Mouse (Mus musculus) lung, postnatal 25 days (tissue): ENCODE measurements around the gene Mxi1.

ENCODE experiments used
- DNase-seq: peaks from one replicate; pipeline ENCODE4 v3.0.0; 2022; ENCODE audit warnings: low spot score

Mxi1 gene

DNA sequence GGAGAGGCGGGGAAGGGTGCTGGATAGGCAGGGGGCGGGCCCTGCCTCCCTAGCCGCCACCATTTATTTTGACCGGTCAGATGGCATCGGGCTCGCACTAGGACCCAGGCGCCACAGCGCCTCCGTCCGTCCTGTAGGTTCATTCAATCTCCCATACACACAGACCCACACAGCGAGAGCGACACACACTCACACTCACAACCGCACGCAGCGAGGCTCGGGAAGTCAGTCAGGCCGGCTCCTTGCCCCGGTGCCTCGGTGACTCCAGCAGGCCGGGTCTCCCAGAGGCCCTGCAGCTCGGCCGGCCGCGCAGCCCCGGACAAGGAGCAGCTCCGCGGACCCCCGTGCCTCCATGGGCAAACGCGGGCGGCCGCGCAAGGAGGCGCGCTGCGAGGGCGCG lies at the start of gene Mxi1:
Gene Mxi1 (plus strand): TSS at position 171 of the 400 bp plus-strand sequence.
- DNase-seq: peak; percentile 77

GRCm38 (mm10) chr19:53260828-53261227 lies 49.5 kb upstream of the Mxi1 start:
- no peak for DNase-seq

- no peak for DNase-seq
Measured at GRCm38 (mm10) chr19:53262061-53262460, 48.3 kb upstream of the Mxi1 start.

DNA sequence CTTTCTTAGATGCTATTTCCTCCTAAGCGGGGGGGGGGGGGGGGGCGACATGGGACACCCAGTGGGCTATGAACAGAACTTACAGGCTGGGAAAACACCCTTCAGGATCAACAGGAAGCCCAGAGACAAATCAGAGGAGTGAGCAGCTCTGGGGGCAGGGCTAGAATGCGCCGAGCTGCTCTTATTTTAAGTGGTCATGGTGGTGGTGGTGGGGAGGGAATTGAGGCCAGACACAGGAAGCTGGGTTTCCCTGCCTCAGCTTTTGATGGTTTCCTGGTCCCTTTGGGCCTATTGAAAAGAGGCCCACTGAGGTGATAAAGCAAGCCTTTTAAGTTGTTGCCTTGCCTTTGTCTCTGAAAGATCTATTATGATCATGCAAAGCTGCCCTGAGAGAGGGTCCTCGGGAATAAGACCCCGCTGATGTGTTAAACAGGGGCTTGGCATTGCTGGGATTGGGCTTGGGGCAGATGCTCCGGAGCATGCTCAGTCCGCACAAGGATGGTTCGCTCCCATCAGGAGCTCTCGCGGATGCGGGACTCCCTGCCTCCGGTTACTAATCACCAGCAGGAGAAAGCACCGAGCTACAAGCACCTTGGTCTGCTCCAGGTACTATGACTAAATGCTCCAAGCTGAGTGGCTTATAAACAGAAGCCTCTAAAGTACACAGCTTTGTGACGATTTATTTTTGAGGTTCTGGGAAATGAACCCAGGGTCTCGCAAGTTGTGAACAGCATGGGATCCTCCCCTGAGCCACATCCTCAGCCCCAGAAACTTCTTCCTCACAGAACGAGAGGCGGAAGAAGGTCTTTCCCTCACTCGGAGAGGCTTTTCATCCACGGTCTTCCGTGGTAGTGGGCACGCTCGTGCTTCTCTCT lies 46.2 kb upstream of the Mxi1 start:
- DNase-seq: no peak

DNA sequence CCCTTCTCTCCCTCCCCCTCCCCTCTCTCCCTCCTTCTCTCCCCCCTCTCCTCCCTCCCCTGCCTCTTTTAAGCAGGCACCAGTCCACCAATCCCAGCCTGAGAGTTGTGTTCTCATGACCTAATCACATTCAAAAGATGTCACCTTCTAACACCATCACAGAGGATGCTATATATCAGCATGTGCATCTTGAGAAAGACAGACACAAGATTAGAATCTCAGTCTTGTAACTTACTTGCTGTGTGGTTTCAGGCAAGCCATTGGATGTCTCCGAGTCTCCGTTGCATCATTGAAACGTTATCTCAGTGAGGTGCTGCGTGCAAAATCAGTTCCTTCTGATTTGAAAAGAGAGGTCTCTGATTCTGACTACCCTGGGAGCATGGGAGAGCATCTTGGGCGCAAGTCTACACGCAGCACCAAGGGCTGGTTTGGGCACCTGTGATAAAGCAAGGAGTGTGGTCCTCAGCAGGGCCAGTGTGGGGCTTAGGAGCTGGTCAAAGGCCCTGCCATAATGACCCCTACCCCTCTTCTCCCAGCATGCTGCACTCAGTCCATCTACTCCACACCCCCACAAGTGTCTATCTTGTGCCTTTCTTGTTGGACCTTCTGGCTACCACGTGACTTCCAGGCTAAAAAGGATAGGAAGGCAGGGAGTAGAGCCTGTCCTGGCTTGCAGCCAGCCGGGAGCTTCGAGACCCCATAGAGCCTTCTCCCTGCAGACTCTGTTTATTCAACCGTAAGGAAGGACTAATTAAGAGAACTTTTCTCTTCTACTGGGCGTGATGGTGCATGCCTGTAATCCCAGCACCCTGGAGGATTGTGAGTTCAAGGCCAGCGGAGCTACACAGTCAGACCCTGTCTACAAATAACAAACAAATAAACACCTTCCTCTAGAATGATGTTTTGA lies 45.2 kb upstream of the Mxi1 start:
- no peak for DNase-seq

GRCm38 (mm10) chr19:53267305-53267704 lies 43.0 kb upstream of the Mxi1 start:
- no peak for DNase-seq

- peak; percentile 46 for DNase-seq
Measured at GRCm38 (mm10) chr19:53273055-53273722, 37.1 kb upstream of the Mxi1 start.

GRCm38 (mm10) chr19:53273781-53274428 lies 36.4 kb upstream of the Mxi1 start:
- DNase-seq: no peak

GRCm38 (mm10) chr19:53275204-53275603 lies 35.1 kb upstream of the Mxi1 start:
- no peak for DNase-seq

DNA sequence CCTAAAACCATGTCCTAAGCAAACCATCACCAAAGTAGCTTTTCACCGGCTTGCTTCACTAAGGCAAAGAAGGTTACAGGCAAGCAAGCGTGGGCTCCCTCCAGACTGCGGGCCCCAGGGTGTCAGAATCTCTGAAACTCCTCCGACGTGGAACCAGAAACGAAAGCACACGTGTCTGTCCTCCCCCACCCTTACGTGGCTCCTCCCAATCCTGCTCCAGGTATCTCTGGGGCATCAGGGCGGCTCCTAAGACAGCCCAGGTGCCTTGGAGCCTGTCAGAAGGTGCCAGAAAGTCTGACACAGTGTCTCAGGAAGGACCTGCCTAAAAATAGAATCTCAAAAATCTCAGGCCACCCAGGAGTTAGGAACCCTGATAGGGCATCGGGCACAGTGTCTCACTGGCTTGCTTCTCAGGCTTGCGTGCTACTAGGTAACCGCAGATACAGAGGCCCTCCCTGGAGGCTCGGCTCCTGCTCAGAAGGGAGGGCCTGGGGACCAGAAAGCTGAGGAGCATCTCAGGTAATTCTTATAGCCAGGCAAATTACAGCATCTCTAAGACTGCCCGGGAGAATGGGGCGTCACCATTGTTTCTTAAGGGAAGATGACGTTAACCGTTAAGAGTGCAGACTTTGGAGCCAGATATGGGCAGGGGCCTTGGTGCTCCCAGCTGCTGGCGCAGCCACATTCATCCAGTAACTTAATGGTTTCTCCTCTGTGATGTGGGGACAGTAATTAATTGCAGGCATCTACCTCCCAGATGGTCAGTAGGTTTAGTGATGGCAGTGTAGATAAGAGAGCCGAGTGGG lies 33.2 kb upstream of the Mxi1 start:
- no peak for DNase-seq

DNA sequence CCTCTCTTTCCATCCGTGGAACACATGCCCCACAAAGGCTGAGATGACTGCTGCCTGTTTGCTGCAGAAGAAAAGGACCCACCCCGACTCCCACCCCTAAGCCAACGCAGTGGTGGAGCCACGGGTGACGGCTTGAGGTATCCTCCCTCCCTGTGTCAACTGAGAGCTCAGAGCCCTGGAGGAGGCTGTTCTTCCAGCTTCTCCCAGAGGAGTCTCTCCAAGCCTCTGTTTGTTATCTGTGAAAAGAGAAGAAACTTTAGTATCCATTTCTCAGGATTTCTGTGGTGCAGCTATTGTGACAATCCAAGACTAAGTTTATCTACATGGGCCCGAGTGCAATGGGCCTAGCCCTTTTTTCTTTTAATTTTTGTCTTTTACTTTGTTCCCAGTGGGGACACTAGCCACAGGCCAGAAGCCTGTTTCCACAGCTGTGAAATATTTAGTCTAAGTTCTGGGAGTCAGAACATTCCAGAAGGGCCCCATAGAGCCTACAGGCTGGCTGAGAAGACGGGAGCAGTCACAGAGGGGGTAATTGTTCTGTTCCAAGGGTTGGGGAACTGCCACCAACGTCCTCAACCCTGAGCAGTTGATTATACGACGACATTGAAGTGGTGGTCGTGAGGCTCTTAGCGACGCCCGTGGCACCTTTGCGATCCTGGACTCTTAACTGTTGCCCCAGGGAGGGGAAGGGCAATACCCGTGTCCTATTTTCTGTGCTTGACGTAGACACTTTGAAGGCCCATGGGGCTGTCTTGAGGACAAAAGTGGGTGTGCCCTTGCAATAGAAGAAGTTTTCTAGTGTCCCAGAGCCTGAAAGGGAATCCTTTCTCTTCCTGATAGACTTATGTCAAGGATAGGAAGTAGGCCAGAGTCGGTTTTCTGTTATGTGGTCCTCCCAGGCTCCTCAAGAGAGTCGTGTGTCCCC lies 31.6 kb upstream of the Mxi1 start:
- DNase-seq: no peak

GRCm38 (mm10) chr19:53280254-53280653 lies 30.1 kb upstream of the Mxi1 start:
- no peak for DNase-seq

GRCm38 (mm10) chr19:53282571-53282970 lies 27.7 kb upstream of the Mxi1 start:
- DNase-seq: no peak

- DNase-seq: no peak
Measured at GRCm38 (mm10) chr19:53283742-53284141, 26.6 kb upstream of the Mxi1 start.

GRCm38 (mm10) chr19:53284268-53285208 lies 25.8 kb upstream of the Mxi1 start:
- no peak for DNase-seq

DNA sequence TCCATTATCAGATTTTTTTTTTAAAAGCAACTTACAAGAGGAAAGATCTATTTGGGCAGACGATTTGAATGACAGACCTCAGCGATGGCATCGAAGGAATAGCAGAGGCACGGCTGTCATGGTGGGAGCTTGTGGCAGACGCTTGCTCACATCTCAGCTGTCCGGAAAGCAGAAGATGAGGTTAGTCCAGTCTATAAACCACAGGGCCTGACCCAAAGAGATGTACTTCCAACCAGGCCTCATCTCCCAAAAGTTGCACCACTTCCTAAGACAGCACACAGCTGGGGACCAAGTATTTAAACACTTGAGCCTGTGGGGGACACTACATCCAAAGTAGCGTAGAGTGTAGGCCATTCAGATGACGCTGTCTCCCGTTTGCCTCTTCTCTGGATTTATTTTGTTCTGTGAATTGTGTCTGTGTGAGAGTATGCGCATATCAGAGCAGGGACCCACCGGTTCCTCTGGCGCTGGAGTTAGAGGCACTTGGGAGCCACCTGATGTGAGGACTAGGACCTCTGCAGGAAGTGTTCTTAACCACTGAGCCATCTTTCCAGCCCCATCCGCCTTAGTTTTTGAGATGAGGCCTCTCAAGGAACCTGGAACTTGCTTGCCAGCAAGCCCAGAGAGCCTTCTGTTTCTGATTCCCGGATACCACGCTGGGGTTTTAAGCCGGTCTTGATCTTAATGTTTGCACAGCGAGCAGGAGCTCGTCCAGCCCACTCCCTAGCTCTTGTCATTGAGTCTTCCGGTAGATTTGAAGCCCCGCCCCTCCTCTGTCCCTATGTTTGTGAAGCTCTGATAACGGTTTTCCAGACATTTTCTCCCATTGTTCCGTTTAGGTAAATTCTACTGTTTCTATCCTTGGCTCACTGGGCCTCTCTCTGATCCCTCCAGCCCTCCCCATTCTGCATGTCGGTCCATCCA lies 13.7 kb upstream of the Mxi1 start:
- no peak for DNase-seq

DNA sequence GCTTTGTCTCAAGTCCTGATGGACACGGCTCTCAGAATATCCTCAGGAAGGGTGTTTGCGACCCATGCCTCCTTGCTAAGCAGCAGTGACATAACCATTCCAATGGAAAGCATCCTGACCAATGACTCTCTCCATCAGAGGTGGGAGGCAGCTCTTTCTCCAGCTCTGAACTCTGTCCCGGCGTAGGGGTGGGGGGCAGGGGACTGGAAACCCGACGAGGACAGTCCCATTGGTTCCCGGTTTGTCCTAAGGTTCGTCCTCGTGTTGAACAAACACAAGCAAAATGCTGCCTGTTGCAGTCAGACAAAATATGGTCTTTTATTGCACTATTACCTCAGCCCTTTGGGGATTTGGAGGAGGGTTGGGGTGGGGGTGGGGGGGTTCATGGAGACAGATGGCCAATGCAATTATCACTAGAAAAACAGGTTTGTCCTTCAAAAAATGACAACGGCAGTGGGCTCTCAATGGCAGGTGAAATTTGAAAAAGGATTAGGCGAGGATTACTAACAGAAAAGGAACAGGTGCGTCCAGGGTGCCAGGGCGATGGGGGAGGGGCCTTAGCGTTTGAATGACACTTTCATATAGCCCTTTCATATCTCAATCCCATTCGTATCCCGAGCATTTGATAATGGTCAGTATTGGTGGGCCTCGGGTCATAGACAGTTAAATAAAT lies 11.0 kb upstream of the Mxi1 start:
- no peak for DNase-seq
